Mouse (Mus musculus): ENCODE results near the gene Tysnd1.

Tysnd1 gene

GRCm38 (mm10) chr10:61694870-61695670, at the start of gene Tysnd1:
TSS of gene Tysnd1 (plus strand) at chr10:61695514.
- peak; percentile 95 for DNase-seq

GRCm38 (mm10) chr10:61646557-61646956, 48.8 kb upstream of the Tysnd1 start:
- DNase-seq, result no peak

- peak; percentile 93 for DNase-seq
Observed at GRCm38 (mm10) chr10:61647790-61648736, 47.3 kb upstream of the Tysnd1 start, which contains the start of gene Ppa1. TSS of gene Ppa1 (plus strand) at chr10:61648552.

- peak; percentile 63 for DNase-seq
Observed at GRCm38 (mm10) chr10:61648737-61649645, 46.3 kb upstream of the Tysnd1 start.

- no peak for DNase-seq
Observed at GRCm38 (mm10) chr10:61654105-61654504, 41.2 kb upstream of the Tysnd1 start.

- no peak for DNase-seq
Observed at GRCm38 (mm10) chr10:61654691-61655090, 40.6 kb upstream of the Tysnd1 start.

- DNase-seq, result no peak
Observed at GRCm38 (mm10) chr10:61655188-61655587, 40.1 kb upstream of the Tysnd1 start.

GRCm38 (mm10) chr10:61656928-61657882, 38.1 kb upstream of the Tysnd1 start:
- DNase-seq, result no peak

GRCm38 (mm10) chr10:61657985-61658384, 37.3 kb upstream of the Tysnd1 start:
- DNase-seq, result no peak

GRCm38 (mm10) chr10:61661887-61662286, 33.4 kb upstream of the Tysnd1 start:
- no peak for DNase-seq

GRCm38 (mm10) chr10:61662391-61662988, 32.8 kb upstream of the Tysnd1 start:
- no peak for DNase-seq

GRCm38 (mm10) chr10:61665111-61665510, 30.2 kb upstream of the Tysnd1 start:
- no peak for DNase-seq

GRCm38 (mm10) chr10:61665651-61666050, 29.7 kb upstream of the Tysnd1 start:
- no peak for DNase-seq

- DNase-seq, result no peak
Observed at GRCm38 (mm10) chr10:61669289-61669688, 26.0 kb upstream of the Tysnd1 start.

- peak; percentile 17 for DNase-seq
Observed at GRCm38 (mm10) chr10:61669896-61670295, 25.4 kb upstream of the Tysnd1 start.

- no peak for DNase-seq
Observed at GRCm38 (mm10) chr10:61670758-61671157, 24.6 kb upstream of the Tysnd1 start.

- peak; percentile 74 for DNase-seq
Observed at GRCm38 (mm10) chr10:61675935-61676334, 19.4 kb upstream of the Tysnd1 start.

- no peak for DNase-seq
Observed at GRCm38 (mm10) chr10:61679545-61679944, 15.8 kb upstream of the Tysnd1 start.

GRCm38 (mm10) chr10:61680015-61680913, 15.1 kb upstream of the Tysnd1 start, which contains the start of gene Sar1a:
TSS of gene Sar1a (plus strand) at chr10:61680299.
- DNase-seq, result peak; percentile 99

- no peak for DNase-seq
Observed at GRCm38 (mm10) chr10:61689405-61689804, 5.9 kb upstream of the Tysnd1 start.
